Mouse (Mus musculus): ENCODE measurements around the gene Clec2l.

Gene Clec2l

GRCm38 (mm10) chr6:38662714-38663615 is at the start of gene Clec2l:
Gene Clec2l (plus strand): TSS chr6:38663069.
- in situ Hi-C loops (cut with MboI; ENCODE audit: low sequenced_read_pairs), result no loop called here

GRCm38 (mm10) chr6:38622406-38622805 is 40.5 kb upstream of the Clec2l start:
- in situ Hi-C loops (cut with MboI; ENCODE audit: low sequenced_read_pairs), result no loop called here

GRCm38 (mm10) chr6:38623457-38623856 is 39.4 kb upstream of the Clec2l start:
- in situ Hi-C loops (cut with MboI; ENCODE audit: low sequenced_read_pairs), result no loop called here

- in situ Hi-C loops (cut with MboI; ENCODE audit: low sequenced_read_pairs), result no loop called here
These were observed 38.4 kb upstream of the Clec2l start for GRCm38 (mm10) chr6:38624439-38624838.

GRCm38 (mm10) chr6:38626086-38626485 is 36.8 kb upstream of the Clec2l start:
- in situ Hi-C loops (cut with MboI; ENCODE audit: low sequenced_read_pairs), result no loop called here

- in situ Hi-C loops (cut with MboI; ENCODE audit: low sequenced_read_pairs), result no loop called here
These were observed 35.8 kb upstream of the Clec2l start for GRCm38 (mm10) chr6:38627081-38627480.

GRCm38 (mm10) chr6:38627486-38627885 is 35.4 kb upstream of the Clec2l start:
- in situ Hi-C loops (cut with MboI; ENCODE audit: low sequenced_read_pairs), result no loop called here

GRCm38 (mm10) chr6:38629556-38629955 is 33.3 kb upstream of the Clec2l start:
- in situ Hi-C loops (cut with MboI; ENCODE audit: low sequenced_read_pairs), result no loop called here

GRCm38 (mm10) chr6:38632826-38633225 is 30.0 kb upstream of the Clec2l start:
- in situ Hi-C loops (cut with MboI; ENCODE audit: low sequenced_read_pairs), result no loop called here

GRCm38 (mm10) chr6:38634461-38634860 is 28.4 kb upstream of the Clec2l start:
- in situ Hi-C loops (cut with MboI; ENCODE audit: low sequenced_read_pairs), result no loop called here

- in situ Hi-C loops (cut with MboI; ENCODE audit: low sequenced_read_pairs), result no loop called here
These were observed 26.7 kb upstream of the Clec2l start for GRCm38 (mm10) chr6:38635941-38636851.

- in situ Hi-C loops (cut with MboI; ENCODE audit: low sequenced_read_pairs), result no loop called here
These were observed 25.8 kb upstream of the Clec2l start, which contains the start of gene Klrg2 for GRCm38 (mm10) chr6:38636852-38637618. Gene Klrg2 (minus strand): TSS chr6:38637242.

GRCm38 (mm10) chr6:38640401-38640800 is 22.5 kb upstream of the Clec2l start:
- in situ Hi-C loops (cut with MboI; ENCODE audit: low sequenced_read_pairs), result no loop called here

- in situ Hi-C loops (cut with MboI; ENCODE audit: low sequenced_read_pairs), result no loop called here
These were observed 21.6 kb upstream of the Clec2l start for GRCm38 (mm10) chr6:38641228-38641627.

GRCm38 (mm10) chr6:38641645-38642044 is 21.2 kb upstream of the Clec2l start:
- in situ Hi-C loops (cut with MboI; ENCODE audit: low sequenced_read_pairs), result no loop called here

GRCm38 (mm10) chr6:38642593-38642992 is 20.3 kb upstream of the Clec2l start:
- in situ Hi-C loops (cut with MboI; ENCODE audit: low sequenced_read_pairs), result no loop called here

GRCm38 (mm10) chr6:38643039-38643438 is 19.8 kb upstream of the Clec2l start:
- in situ Hi-C loops (cut with MboI; ENCODE audit: low sequenced_read_pairs), result no loop called here

GRCm38 (mm10) chr6:38649545-38649944 is 13.3 kb upstream of the Clec2l start:
- in situ Hi-C loops (cut with MboI; ENCODE audit: low sequenced_read_pairs), result no loop called here

- in situ Hi-C loops (cut with MboI; ENCODE audit: low sequenced_read_pairs), result no loop called here
These were observed 12.5 kb upstream of the Clec2l start for GRCm38 (mm10) chr6:38650263-38650937.

GRCm38 (mm10) chr6:38661626-38662025 is 1.2 kb upstream of the Clec2l start:
- in situ Hi-C loops (cut with MboI; ENCODE audit: low sequenced_read_pairs), result no loop called here

All from CH12F3 (cell line).